Mouse (Mus musculus): ENCODE results near the gene Efcab12. TPM values are rescaled to one million over a fixed set of nuclear protein-coding genes. Genes with fewer than 3 reads are reported as not detected.

The Efcab12 gene
- polyA plus RNA-seq, 1 experiment from 2014 or later, result 0.65 TPM

GRCm38 (mm10) chr6:115776363-115776762, 61.8 kb downstream of the Efcab12 start:
- Histone ChIP-seq H3K4me1 (ENCODE audit: control insufficient read depth, insufficient read depth, low read length) (peaks cover 14% of the 10 kb centered on the region), H3K4me3 (replicated peaks; ENCODE audit: low read length) (peak overlapping the region; percentile 81), H3K27ac (ENCODE audit: low read length) (no peak overlapping the region), H3K27me3 (ENCODE audit: control insufficient read depth, insufficient read depth, low read length) (no peaks in the 10 kb centered on the region), H3K36me3 (ENCODE audit: control insufficient read depth, insufficient read depth, low read length) (peaks cover 2% of the 10 kb centered on the region; the same call in 1 of the 2 replicates), H3K4me2 (ENCODE audit: low read depth, low read length) (peak overlapping the region; percentile 75), H3K9ac (ENCODE audit: low read length) (peak overlapping the region; percentile 4; the same call in 1 of the 2 replicates), H3K9me3 (replicated peaks; ENCODE audit: control insufficient read depth, low read length) (no peaks in the 10 kb centered on the region)
- no peak for ATAC-seq (ENCODE audit: insufficient read depth, low FRiP score)
- 21% methylated on average over 9 of the region's 9 CpGs for WGBS

- Histone ChIP-seq H3K4me3 (replicated peaks; ENCODE audit: low read length) (peak overlapping the region; percentile 81), H3K9me3 (replicated peaks; ENCODE audit: control insufficient read depth, low read length) (no peaks in the 10 kb centered on the region), H3K27me3 (ENCODE audit: control insufficient read depth, insufficient read depth, low read length) (no peaks in the 10 kb centered on the region), H3K27ac (ENCODE audit: low read length) (no peak overlapping the region), H3K9ac (ENCODE audit: low read length) (peak overlapping the region; percentile 87), H3K36me3 (ENCODE audit: control insufficient read depth, insufficient read depth, low read length) (no peaks in the 10 kb centered on the region; the same call in 1 of the 2 replicates), H3K4me2 (ENCODE audit: low read depth, low read length) (peak overlapping the region; percentile 75), H3K4me1 (ENCODE audit: control insufficient read depth, insufficient read depth, low read length) (peaks cover 14% of the 10 kb centered on the region)
- 45% methylated on average over 3 of the region's 3 CpGs for WGBS
- ATAC-seq (ENCODE audit: insufficient read depth, low FRiP score), result 0 out of 2 replicates have a peak, but pooled peaks have one; percentile 18
These were observed 62.4 kb downstream of the Efcab12 start for GRCm38 (mm10) chr6:115775838-115776237.

- Histone ChIP-seq H3K4me3 (replicated peaks; ENCODE audit: low read length) (peak within 1 kb of the TSS; percentile 81), H3K4me1 (ENCODE audit: control insufficient read depth, insufficient read depth, low read length) (peaks cover 14% of the 10 kb centered on the region), H3K9me3 (replicated peaks; ENCODE audit: control insufficient read depth, low read length) (no peaks in the 10 kb centered on the region), H3K27me3 (ENCODE audit: control insufficient read depth, insufficient read depth, low read length) (no peaks in the 10 kb centered on the region), H3K36me3 (ENCODE audit: control insufficient read depth, insufficient read depth, low read length) (no peaks in the 10 kb centered on the region; the same call in 1 of the 2 replicates), H3K27ac (ENCODE audit: low read length) (peak within 1 kb of the TSS; percentile 59), H3K4me2 (ENCODE audit: low read depth, low read length) (peak within 1 kb of the TSS; percentile 75), H3K9ac (ENCODE audit: low read length) (peak within 1 kb of the TSS; percentile 87)
- ATAC-seq (ENCODE audit: insufficient read depth, low FRiP score), result peak; percentile 84; the same call in 1 of the 2 replicates
- under 1% methylated on average over 22 of the region's 28 CpGs for WGBS
These were observed 63.7 kb downstream of the Efcab12 start, which contains the start of gene Cand2 for GRCm38 (mm10) chr6:115774501-115774921. TSS of gene Cand2 (plus strand) at chr6:115774538.

- Histone ChIP-seq H3K9ac (ENCODE audit: low read length) (peak overlapping the region; percentile 67), H3K4me2 (ENCODE audit: low read depth, low read length) (peak overlapping the region; percentile 75), H3K27me3 (ENCODE audit: control insufficient read depth, insufficient read depth, low read length) (no peaks in the 10 kb centered on the region), H3K4me3 (replicated peaks; ENCODE audit: low read length) (peak overlapping the region; percentile 81), H3K4me1 (ENCODE audit: control insufficient read depth, insufficient read depth, low read length) (peaks cover 14% of the 10 kb centered on the region), H3K36me3 (ENCODE audit: control insufficient read depth, insufficient read depth, low read length) (no peaks in the 10 kb centered on the region), H3K27ac (ENCODE audit: low read length) (no peak overlapping the region), H3K9me3 (replicated peaks; ENCODE audit: control insufficient read depth, low read length) (no peaks in the 10 kb centered on the region)
- 1% methylated on average over 14 of the region's 14 CpGs for WGBS
- 0 out of 2 replicates have a peak, but pooled peaks have one; percentile 67 for ATAC-seq (ENCODE audit: insufficient read depth, low FRiP score)
These were observed 64.2 kb downstream of the Efcab12 start for GRCm38 (mm10) chr6:115773966-115774413.

- H3K27me3 ChIP-seq (ENCODE audit: control insufficient read depth, insufficient read depth, low read length), result no peaks in the 10 kb centered on the region
- H3K27ac ChIP-seq (ENCODE audit: low read length), result no peak overlapping the region
- H3K4me1 ChIP-seq (ENCODE audit: control insufficient read depth, insufficient read depth, low read length), result peaks cover 14% of the 10 kb centered on the region
- H3K36me3 ChIP-seq (ENCODE audit: control insufficient read depth, insufficient read depth, low read length), result no peaks in the 10 kb centered on the region
- no peak overlapping the region for H3K4me3 ChIP-seq (replicated peaks; ENCODE audit: low read length)
- no peak overlapping the region for H3K4me2 ChIP-seq (ENCODE audit: low read depth, low read length)
- 89% methylated on average over 1 of the region's 1 CpGs for WGBS
- no peaks in the 10 kb centered on the region for H3K9me3 ChIP-seq (replicated peaks; ENCODE audit: control insufficient read depth, low read length)
- no peak overlapping the region for H3K9ac ChIP-seq (ENCODE audit: low read length)
- ATAC-seq (ENCODE audit: insufficient read depth, low FRiP score), result no peak
These were observed 65.6 kb downstream of the Efcab12 start for GRCm38 (mm10) chr6:115772604-115773003.

GRCm38 (mm10) chr6:115772201-115772600, 66.0 kb downstream of the Efcab12 start:
- Histone ChIP-seq H3K4me3 (replicated peaks; ENCODE audit: low read length) (no peak overlapping the region), H3K27me3 (ENCODE audit: control insufficient read depth, insufficient read depth, low read length) (no peaks in the 10 kb centered on the region), H3K9me3 (replicated peaks; ENCODE audit: control insufficient read depth, low read length) (no peaks in the 10 kb centered on the region), H3K36me3 (ENCODE audit: control insufficient read depth, insufficient read depth, low read length) (no peaks in the 10 kb centered on the region), H3K4me1 (ENCODE audit: control insufficient read depth, insufficient read depth, low read length) (peaks cover 14% of the 10 kb centered on the region), H3K9ac (ENCODE audit: low read length) (no peak overlapping the region), H3K27ac (ENCODE audit: low read length) (no peak overlapping the region), H3K4me2 (ENCODE audit: low read depth, low read length) (no peak overlapping the region)
- no peak for ATAC-seq (ENCODE audit: insufficient read depth, low FRiP score)
- 75% methylated on average over 6 of the region's 6 CpGs for WGBS

- H3K4me3 ChIP-seq (replicated peaks; ENCODE audit: low read length), result no peak overlapping the region
- no peaks in the 10 kb centered on the region for H3K9me3 ChIP-seq (replicated peaks; ENCODE audit: control insufficient read depth, low read length)
- H3K27ac ChIP-seq (ENCODE audit: low read length), result no peak overlapping the region
- no peak for ATAC-seq (ENCODE audit: insufficient read depth, low FRiP score)
- 65% methylated on average over 4 of the region's 4 CpGs for WGBS
- no peaks in the 10 kb centered on the region for H3K36me3 ChIP-seq (ENCODE audit: control insufficient read depth, insufficient read depth, low read length)
- no peaks in the 10 kb centered on the region for H3K27me3 ChIP-seq (ENCODE audit: control insufficient read depth, insufficient read depth, low read length)
- no peak overlapping the region for H3K9ac ChIP-seq (ENCODE audit: low read length)
- no peak overlapping the region for H3K4me2 ChIP-seq (ENCODE audit: low read depth, low read length)
- H3K4me1 ChIP-seq (ENCODE audit: control insufficient read depth, insufficient read depth, low read length), result peaks cover 4% of the 10 kb centered on the region
These were observed 67.4 kb downstream of the Efcab12 start for GRCm38 (mm10) chr6:115770852-115771251.

- 83% methylated on average over 20 of the region's 20 CpGs for WGBS
These were observed 68.0 kb downstream of the Efcab12 start for GRCm38 (mm10) chr6:115770059-115770670.

GRCm38 (mm10) chr6:115768207-115768606, 70.0 kb downstream of the Efcab12 start:
- Histone ChIP-seq H3K36me3 (ENCODE audit: control insufficient read depth, insufficient read depth, low read length) (no peaks in the 10 kb centered on the region), H3K4me1 (ENCODE audit: control insufficient read depth, insufficient read depth, low read length) (peaks cover 3% of the 10 kb centered on the region), H3K9me3 (replicated peaks; ENCODE audit: control insufficient read depth, low read length) (no peaks in the 10 kb centered on the region), H3K27me3 (ENCODE audit: control insufficient read depth, insufficient read depth, low read length) (no peaks in the 10 kb centered on the region), H3K9ac (ENCODE audit: low read length) (no peak overlapping the region), H3K27ac (ENCODE audit: low read length) (0 out of 2 replicates have a peak overlapping the region, but pooled peaks have one; percentile 21), H3K4me2 (ENCODE audit: low read depth, low read length) (no peak overlapping the region), H3K4me3 (replicated peaks; ENCODE audit: low read length) (no peak overlapping the region)
- ATAC-seq (ENCODE audit: insufficient read depth, low FRiP score), result no peak
- 61% methylated on average over 4 of the region's 4 CpGs for WGBS

More at GRCm38 (mm10) chr6:115770059-115770670, 68.0 kb downstream of the Efcab12 start:
- H3K36me3 ChIP-seq (ENCODE audit: control insufficient read depth, insufficient read depth, low read length), result no peaks in the 10 kb centered on the region
- H3K4me3 ChIP-seq (replicated peaks; ENCODE audit: low read length), result no peak overlapping the region
- ATAC-seq (ENCODE audit: insufficient read depth, low FRiP score), result no peak
- H3K9ac ChIP-seq (ENCODE audit: low read length), result no peak overlapping the region
- no peaks in the 10 kb centered on the region for H3K9me3 ChIP-seq (replicated peaks; ENCODE audit: control insufficient read depth, low read length)
- no peak overlapping the region for H3K4me2 ChIP-seq (ENCODE audit: low read depth, low read length)
- H3K4me1 ChIP-seq (ENCODE audit: control insufficient read depth, insufficient read depth, low read length), result no peaks in the 10 kb centered on the region
- no peak overlapping the region for H3K27ac ChIP-seq (ENCODE audit: low read length)
- no peaks in the 10 kb centered on the region for H3K27me3 ChIP-seq (ENCODE audit: control insufficient read depth, insufficient read depth, low read length)

All from stomach, embryonic 16.5 days (tissue).